Mouse (Mus musculus) lung, adult 18-20 months (tissue): ENCODE measurements around the gene Cd52.

Experiments used
- DNase-seq, 2 experiments: peaks; one replicate each; pipeline ENCODE4 v3.0.0; 2022; ENCODE audit warnings: mixed read lengths in 2 of 2

Cd52 gene

GRCm38 (mm10) chr4:134118126-134118800, 23.4 kb upstream of the Cd52 start:
- DNase-seq, result no peak

- DNase-seq, result peak; percentile 55 to 58
Measured at GRCm38 (mm10) chr4:134117012-134117411, 22.1 kb upstream of the Cd52 start.

DNA sequence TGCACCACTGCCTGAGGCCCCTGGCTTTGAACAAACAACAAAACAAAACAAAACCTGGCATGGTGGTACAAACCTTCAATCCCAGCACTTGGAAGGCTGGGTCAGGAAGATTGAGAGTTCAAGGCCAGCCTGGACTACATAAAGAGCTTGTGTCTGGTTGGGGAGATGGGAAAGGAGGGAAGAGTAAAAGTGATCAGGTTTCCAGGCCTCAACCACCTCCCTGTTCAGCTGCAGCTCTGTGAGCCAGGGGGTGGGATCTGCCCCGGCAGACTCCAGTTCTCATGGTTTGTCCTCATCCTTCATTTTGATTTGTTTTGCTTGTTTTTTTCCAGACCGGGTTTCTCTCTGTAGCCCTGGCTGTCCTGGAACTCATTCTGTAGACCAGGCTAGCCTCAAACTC, 21.6 kb upstream of the Cd52 start:
- no peak for DNase-seq

DNA sequence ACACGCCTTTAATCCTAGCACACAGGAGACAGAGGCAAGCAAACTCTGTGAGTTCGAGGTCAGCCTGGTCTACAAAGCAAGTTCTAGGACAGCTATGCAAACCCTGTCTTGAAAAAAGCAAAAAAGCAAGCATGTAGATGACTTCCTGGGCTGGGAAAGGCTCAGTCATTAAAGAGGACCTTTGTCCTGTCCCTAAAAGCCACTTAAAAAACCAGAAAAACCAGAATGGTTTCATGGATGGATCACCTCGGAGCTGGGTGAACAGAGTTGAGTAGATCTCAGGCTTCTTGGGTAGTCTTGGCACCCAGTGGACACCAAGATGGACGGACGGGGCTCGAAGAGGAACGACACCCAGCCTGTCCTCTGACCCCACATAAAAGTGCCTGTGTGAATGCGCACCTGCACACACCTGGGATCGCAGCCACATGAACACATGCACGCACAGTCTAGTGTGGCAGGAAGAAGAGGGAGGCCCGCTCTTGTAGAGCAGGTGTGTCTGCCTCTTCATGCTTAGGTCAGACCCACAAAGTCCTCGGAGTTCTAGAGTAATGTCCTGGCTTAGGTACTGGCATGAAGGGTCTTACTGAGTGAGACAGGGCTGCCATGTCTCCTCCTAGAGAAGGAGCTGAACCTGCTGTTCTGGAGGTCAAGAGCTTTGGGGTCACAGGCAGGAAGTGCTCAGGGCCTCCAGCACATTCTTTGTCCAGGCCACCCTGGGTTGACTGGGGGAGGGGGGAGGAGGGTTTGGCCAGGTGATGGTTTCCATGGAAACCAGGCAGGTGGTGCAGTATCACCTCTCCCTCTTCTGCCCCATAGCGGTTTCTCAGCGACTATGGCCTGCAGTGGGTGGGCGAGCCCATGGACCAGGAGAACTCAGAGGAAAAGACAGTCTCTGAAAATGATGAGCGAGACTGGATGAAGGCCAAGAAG, 20.6 kb upstream of the Cd52 start:
- DNase-seq, result no peak

DNA sequence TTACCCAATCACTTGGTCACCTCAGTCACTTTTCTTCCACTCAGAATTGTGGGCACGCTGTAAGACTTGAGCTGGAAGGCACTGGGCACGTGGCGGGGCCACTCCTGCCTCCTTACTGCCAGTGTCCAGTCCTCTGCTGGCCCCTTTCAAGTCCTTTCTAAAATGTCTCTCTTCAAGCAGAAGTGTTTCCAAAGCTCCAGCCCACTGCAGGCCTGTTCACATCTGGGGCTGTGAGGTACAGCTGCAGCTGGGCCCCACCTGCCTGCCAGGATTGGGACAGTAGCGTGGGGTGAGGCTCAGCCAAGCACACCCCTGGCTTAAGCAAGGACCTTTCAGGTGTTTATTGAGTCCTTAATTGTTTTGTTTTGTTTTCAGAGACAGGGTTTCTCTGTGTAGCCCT, 19.2 kb upstream of the Cd52 start:
- DNase-seq, result no peak

- no peak for DNase-seq
Measured at GRCm38 (mm10) chr4:134113356-134113994, 18.6 kb upstream of the Cd52 start.

DNA sequence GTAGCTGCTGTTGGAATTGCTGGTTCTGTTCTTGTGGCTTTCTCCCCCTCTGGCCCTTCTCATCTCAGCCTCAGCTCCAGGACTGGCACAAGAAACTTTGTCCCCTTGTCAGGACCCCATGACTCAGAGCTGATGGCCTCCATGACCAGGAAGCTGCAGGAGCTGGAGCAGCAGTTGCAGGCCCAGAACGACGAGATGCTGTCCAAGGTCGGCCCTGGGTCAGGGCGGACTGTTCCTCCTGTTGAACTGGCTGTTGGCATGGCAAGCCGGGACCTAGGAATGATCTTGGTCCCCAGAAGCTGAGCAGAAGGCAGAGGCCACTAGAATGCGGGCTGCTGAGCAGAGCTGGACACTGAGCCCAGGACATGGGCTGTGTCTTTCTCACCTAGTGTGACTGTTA, 17.5 kb upstream of the Cd52 start:
- no peak for DNase-seq

DNA sequence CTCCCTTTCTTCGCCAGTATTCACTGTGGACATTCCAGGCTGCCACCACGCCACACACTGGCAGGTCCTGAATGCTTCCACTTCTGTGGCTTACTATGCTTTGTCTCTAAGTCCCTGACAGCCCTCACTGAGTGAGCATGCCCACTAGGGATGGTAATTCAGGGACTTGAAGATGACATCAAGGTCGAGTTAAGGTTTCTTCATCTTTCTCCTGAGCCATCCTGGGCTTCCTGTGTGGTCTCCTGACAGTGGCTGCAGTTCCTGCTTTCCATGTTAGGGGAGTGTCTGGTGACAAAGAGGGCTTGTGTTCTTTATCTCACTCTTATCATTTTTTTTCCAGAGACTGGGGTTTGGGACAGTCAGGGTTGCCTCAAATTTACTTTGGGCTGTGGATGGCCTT, 15.8 kb upstream of the Cd52 start:
- DNase-seq, result no peak

DNA sequence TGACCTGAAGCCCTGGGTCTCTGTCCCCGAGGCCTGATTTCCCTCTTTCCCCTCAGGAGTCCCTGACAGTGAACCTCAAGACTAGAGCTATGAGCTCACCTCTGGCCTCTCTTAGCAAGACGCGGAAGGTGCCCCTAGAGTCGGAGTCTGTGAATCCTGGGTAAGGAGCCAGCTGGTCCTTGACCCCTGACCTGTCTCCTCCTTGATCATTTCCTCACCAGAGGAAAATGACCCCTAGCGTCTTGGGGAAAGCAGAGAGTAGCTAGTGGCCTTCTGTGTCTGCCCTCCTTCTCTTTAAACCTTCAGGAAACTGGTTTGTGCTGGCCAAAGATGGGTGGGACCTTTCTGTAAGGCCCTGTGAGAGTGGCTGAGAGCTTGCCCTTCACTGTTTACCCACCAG, 13.3 kb upstream of the Cd52 start:
- no peak for DNase-seq

DNA sequence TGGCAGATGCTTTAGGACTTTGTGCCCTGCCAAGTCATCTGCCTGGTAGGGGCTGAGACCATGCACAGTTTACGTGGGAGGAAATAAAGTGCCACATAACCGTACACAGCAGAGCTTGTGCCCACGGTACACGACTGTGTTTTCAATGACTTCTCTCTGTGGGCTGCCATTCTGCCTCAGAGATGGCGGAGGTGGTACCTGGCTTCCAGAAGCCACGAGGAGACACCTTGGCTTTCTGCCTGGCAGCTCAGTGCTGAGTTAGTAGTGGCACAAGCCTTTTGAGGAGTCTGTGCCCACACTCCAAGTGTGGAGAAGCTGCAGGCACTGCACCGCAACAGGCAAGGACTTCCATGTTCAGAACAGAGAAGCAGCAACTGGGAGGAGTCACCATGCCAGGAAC, 12.8 kb upstream of the Cd52 start:
- DNase-seq, result no peak

DNA sequence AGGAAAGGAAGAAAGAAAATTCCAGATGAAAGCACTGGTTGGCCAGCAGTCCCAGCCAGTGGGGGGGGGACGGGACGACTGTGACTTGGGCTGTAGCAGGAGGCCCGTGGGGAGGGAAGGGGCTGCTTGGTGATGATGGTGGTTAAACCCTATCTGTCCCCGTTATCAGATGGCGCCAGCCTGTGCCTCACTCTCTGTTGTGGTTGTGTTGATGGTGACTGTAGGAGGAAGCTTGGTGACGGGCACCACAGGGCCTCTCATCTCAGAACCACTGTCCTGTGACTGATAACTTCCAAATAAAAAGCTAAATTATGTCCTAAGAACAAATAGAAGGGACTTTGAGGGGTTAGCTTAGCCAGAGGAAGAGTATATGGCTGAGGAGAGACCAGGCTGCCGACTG, 11.2 kb upstream of the Cd52 start:
- no peak for DNase-seq

- peak in 1 of 2 experiments; percentile 37 for DNase-seq
Measured at GRCm38 (mm10) chr4:134102742-134103119, 7.8 kb upstream of the Cd52 start.

- peak; percentile 91 to 92 for DNase-seq
Measured at GRCm38 (mm10) chr4:134101979-134102741, 7.3 kb upstream of the Cd52 start, which contains the start of gene Ubxn11. Gene Ubxn11, plus strand, starts transcription at chr4:134102570.

- DNase-seq, result no peak
Measured at GRCm38 (mm10) chr4:134100245-134100644, 5.4 kb upstream of the Cd52 start.

- DNase-seq, result peak; percentile 63 to 77
Measured at GRCm38 (mm10) chr4:134098628-134099027, 3.7 kb upstream of the Cd52 start.

DNA sequence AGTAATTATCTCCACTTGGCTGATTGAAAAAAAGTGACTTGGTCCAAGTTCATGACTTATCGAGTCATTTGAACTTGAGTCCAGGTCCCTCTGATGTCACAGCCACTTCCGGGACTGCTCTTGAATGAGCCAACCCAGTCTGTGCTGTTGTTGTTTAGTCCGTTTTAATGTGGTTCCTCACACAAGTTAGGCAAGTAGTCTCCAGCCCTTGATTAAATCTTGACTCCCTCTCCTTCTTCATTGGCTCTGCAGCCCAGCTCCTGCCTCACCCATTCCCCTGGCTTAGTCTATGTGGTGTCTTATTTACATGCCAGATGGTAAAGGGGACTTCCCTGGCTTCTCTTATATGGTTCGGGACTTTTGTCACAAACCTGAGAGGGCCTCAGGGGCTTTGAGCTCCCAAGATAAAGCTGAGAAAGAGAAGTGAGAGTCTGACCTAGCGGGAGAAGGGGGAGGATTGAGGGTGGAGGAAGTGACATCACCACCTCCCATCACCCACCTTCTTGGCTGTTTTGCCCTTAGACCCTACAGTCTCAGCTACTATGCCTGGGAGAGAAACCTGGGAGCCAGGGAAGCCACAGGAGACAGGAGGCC, 2.2 kb upstream of the Cd52 start:
- peak; percentile 29 to 35 for DNase-seq

DNA sequence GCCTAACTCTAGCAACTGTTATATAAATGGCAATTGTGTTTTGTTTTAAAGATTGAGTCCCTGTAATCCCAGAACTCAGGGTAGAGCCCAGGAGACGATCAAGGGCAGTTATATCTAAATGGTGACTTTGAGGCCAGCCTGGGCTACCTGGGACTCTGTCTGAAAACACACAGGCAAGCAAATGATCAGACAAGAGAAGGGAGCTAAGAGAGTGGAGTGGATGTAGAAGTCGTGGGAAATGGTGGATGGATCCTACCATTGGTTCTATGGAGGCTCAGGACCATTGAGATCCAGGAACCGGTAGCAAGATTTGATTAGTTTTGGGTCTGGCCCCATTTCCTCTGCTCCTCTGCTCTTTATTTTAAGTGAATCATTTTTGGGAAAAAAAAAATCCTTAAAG, 1.2 kb upstream of the Cd52 start:
- no peak for DNase-seq

DNA sequence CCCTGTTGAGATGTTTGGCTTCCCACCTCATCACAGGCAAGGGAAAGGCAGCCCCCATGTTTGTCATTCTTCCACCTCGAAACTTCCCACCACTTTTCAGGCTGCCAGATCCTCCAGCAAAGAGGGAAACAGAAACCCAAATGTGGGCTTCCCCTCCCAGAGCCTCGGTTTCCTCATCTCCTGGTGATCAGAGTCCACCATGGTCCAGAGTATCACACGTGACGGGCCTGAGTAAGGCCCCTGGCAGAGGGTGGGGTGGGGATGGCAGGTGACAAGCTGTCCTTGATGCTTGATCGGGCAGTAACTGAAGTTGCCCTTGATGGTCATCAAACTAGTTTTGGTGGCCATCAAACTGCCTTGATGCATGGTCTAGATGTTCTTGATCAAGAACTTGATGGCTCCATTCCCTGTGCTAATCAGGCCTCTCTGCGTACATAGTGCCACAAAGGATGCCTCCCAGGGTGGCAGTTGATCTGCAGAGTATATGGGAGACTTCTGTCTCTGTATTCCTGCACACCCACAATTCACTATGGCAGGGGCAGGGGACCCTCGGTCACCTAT, 798 bp downstream of the Cd52 start:
- DNase-seq, result no peak

DNA sequence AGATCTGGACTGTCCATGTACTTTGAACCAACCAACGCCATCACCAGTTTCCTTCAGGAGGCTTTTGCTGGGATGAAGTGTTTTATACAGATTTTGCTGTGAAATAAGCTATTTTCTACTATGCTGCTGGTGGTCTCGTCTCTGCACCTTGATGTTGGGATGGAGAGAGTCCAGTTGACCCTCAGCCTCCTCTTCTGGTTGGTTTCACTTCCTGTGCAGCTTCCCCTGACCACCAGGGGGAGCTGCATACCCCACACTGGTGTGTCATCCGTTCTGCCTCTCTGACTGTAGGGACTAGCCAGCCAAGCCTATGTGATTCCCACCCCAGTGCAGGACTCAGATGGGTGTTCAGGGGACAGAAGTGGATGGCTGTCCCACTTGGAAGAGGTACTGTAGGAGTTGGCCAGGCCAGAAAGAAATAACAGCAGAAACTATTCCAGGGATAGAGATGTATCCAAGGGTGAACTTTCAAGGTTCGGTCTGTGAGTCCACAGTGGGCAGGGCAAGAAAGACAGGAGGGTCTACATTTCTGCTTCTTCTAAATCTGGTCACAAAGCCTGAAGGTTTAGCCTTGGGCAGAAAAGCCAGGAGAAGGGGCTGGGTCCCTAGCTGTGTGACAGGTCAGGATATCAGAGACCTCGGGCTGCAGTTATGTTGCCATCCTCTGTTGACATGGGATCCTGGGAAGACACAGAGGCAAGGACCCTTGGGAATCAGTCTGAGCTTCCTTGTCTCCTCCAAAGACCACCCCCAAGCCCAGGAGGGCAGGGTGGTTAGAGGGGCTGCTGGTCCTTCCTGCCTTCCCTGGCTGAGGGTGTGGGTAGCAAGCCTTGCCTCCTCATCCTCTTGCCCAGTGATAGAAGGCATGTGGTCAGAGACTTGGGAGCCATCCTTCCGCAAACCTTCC, 2.2 kb downstream of the Cd52 start:
- peak; percentile 46 to 64 for DNase-seq

DNA sequence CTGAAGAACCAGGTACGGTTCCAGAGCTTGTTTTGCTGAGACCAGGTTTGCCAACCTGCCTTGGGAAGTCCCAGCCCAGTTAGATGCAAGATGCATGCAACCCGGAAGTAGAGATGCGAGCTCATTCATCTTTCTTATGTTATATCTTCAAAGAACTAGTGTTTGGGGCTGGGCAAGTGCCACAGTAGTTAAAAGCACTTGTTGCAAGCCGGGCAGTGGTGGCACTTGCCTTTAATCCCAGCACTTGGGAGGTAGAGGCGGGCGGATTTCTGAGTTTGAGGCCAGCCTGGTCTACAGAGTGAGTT, 3.7 kb downstream of the Cd52 start:
- no peak for DNase-seq

DNA sequence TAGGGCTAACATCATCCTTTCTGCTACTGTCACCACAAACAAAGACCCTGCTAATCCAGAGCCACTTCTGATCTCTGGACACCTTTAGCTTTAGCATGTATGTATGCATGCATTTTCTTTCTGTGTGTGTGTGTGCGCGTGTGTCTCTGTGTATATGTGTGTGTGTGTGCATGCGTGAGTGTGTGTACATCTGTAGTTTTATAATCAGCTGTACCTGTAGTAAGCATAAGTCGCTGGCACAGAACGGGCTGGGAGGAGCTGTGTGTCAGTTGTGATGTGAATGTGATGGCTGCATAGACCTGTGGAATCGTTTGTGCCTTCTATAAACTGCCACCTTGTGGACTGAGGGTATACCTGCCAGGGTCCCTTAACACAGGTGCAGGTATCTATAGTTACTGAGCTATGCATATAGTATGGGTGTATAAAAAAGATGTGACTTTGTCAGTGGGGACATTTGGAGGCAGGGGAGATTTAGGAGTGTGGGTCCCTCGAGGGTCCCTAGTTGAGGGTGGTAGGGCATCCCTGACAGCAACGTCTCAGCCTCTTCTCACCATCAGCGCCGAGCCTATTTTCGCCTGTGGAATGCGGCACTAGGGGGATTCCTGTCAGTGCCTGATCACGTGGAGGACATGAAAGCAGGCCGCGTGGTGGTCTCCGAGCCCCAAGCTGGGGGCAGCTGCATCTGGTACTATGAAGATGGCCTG, 4.2 kb downstream of the Cd52 start:
- no peak for DNase-seq
